Comparison of ENCODE assay signal across 14 mouse cellular contexts in genomic region chr3:29602140-29602539, GRCm38 (mm10).
"Had no signal": no experiment of that assay in that cellular context is flagged by ENCODE, and none has a peak within 500 bp of the region (broad histone marks: within the 10 kb centered on the region; RNA-seq: fewer than 3 reads in every experiment).

No protein-coding gene starts in this region.

- H3K4me2 ChIP-seq: hindbrain, embryonic 15.5 days; liver, embryonic 11.5 days; liver, embryonic 15.5 days; stomach, embryonic 15.5 days had no signal

- DNase-seq: lung, adult 2 months; lung, postnatal 36 days; right cerebral cortex, postnatal 4 days; spleen, adult 18-20 months; thymus, adult 2 months; thymus, postnatal 25 days had no signal

- H3K9ac ChIP-seq: hindbrain, embryonic 15.5 days; liver, embryonic 15.5 days; stomach, embryonic 15.5 days had no signal

- H3K36me3 ChIP-seq: hindbrain, embryonic 15.5 days; limb, embryonic 10.5 days; liver, embryonic 15.5 days; stomach, embryonic 15.5 days had no signal

- H3K4me3 ChIP-seq: hindbrain, embryonic 15.5 days; left cerebral cortex, adult 2 months; limb, embryonic 10.5 days; liver, embryonic 15.5 days; stomach, embryonic 15.5 days had no signal

- H3K27ac ChIP-seq: hindbrain, embryonic 15.5 days; left cerebral cortex, adult 2 months; limb, embryonic 10.5 days; liver, embryonic 15.5 days; stomach, embryonic 15.5 days had no signal

- H3K4me1 ChIP-seq: hindbrain, embryonic 15.5 days; limb, embryonic 10.5 days; liver, embryonic 15.5 days; stomach, embryonic 15.5 days had no signal

- ATAC-seq: intestine, postnatal 0 days; lung, postnatal 0 days had no signal

- H3K27me3 ChIP-seq: hindbrain, embryonic 15.5 days; liver, embryonic 15.5 days; stomach, embryonic 15.5 days had no signal

- H3K9me3 ChIP-seq: hindbrain, embryonic 15.5 days; limb, embryonic 10.5 days; liver, embryonic 15.5 days; stomach, embryonic 15.5 days had no signal
